Mouse (Mus musculus) olfactory bulb, adult 2 months (tissue): ENCODE measurements around the gene Rbbp8nl.

Source experiments
- CTCF ChIP-seq: fragments of 200-500 bp; IDR thresholded peaks from 2 replicates; pipeline ENCODE4 v1.5.1; 2012; ENCODE audit warnings: low read depth, mild to moderate bottlenecking, low read length, moderate library complexity; ENCODE audit not compliant: insufficient read depth
- POLR2A ChIP-seq: fragments of 200-500 bp; IDR thresholded peaks from 2 replicates; pipeline ENCODE4 v1.6.1; 2012; ENCODE audit warnings: mild to moderate bottlenecking, low read depth, low read length, moderate library complexity; ENCODE audit not compliant: insufficient read depth

DNA sequence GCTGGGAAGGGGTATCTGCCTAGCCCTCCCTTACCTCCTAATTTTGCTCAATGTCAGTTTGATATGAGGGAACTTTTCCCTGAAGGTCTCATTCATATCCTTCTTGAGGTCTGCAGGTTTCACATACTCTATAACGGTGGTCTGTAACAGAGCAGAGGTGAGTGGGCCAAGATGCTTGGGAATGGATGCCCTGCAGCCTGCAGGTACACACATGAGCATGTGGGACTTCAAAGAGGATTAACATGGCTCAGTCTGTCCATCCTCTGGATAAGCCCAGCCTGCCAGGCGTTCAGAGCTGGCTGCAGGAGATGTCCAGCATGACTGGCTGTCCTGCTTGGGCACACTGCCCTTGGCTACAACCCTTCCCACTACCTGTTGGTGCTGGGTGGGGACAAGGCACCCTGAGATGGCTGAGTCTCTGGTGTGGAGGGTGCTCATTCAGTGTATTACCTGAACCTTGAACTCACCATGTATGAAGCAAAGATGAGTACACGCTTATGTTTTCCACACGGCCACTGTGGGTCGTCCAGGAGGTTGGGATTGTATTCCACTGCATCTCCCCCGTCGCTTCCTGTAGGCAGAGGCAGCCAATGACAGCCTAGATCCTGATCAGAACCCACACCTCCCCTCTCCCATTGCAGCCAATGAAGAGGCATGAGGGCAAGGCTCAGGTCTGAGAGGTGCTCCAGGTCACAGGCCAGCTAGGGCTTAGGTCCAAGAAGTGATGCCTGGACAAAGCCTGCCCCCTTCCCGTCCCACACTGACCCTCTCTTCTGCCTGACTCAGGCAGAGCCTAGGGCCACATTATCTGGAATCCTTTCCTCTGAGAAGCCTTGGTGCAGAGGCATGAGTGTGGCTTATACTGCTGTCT is 28.8 kb downstream of the Rbbp8nl start:
- TF ChIP-seq CTCF (no peak), POLR2A (no peak)
